Mouse (Mus musculus) ES-E14 (cell line): ENCODE measurements around the gene Lhfpl5. TPM values are rescaled to one million over a fixed set of nuclear protein-coding genes. Genes with fewer than 3 reads are reported as not detected.

Experiments
- DNase-seq: peaks from one replicate; pipeline ENCODE4 v3.0.0-alpha.2; 2013; ENCODE audit warnings: low read depth, low spot score
- H3K27ac ChIP-seq: 2 replicates; pipeline ENCODE4 v1.5.1; 2012; ENCODE audit warnings: low read depth, mild to moderate bottlenecking, low read length, moderate library complexity, mixed read lengths; ENCODE audit not compliant: poor library complexity, insufficient read depth, severe bottlenecking
- H3K36me3 ChIP-seq: 2 replicates; pipeline ENCODE4 v1.6.1; 2012; ENCODE audit warnings: mild to moderate bottlenecking, low read length, moderate library complexity, mixed read lengths; ENCODE audit not compliant: control insufficient read depth, poor library complexity, insufficient read depth, severe bottlenecking
- H3K4me1 ChIP-seq, 2 experiments: fragments of 150-350 bp in 1 of 2; sonication (generic) in 1 of 2; 2 replicates each; pipeline ENCODE4 v1.6.1; 2012; ENCODE audit warnings: low read length in 2 of 2, mild to moderate bottlenecking in 1 of 2, mixed read lengths in 1 of 2; ENCODE audit not compliant: control insufficient read depth in 2 of 2, insufficient read depth in 2 of 2, poor library complexity in 1 of 2
- H3K4me3 ChIP-seq, 2 experiments: fragments of 150-350 bp in 1 of 2; sonication (generic) in 1 of 2; 2 replicates each; pipeline ENCODE4 v1.5.1; 2012; ENCODE audit warnings: low read length in 2 of 2, low read depth in 1 of 2, mild to moderate bottlenecking in 1 of 2, mixed read lengths in 1 of 2; ENCODE audit not compliant: insufficient read depth in 1 of 2, poor library complexity in 1 of 2, severe bottlenecking in 1 of 2
- H3K9ac ChIP-seq: 2 replicates; pipeline ENCODE4 v1.6.1; 2012; ENCODE audit warnings: low read depth, mild to moderate bottlenecking, low read length, mixed read lengths; ENCODE audit not compliant: poor library complexity, insufficient read depth, severe bottlenecking
- H3K9me3 ChIP-seq: fragments of 150-350 bp; sonication (generic); 2 replicates; pipeline ENCODE4 v1.6.1; 2012; ENCODE audit warnings: low read depth, mild to moderate bottlenecking, low read length; ENCODE audit not compliant: control insufficient read depth, insufficient read depth
- CHD2 ChIP-seq: IDR thresholded peaks from 2 replicates; pipeline ENCODE4 v1.6.1; 2014; ENCODE audit warnings: mild to moderate bottlenecking, low read depth, low read length, inconsistent platforms
- HCFC1 ChIP-seq: IDR thresholded peaks from 2 replicates; pipeline ENCODE4 v1.6.1; 2012; ENCODE audit warnings: low read length, inconsistent platforms, borderline replicate concordance; ENCODE audit not compliant: insufficient read depth
- MAFK ChIP-seq: IDR thresholded peaks from 2 replicates; pipeline ENCODE4 v1.6.1; 2014; ENCODE audit warnings: mild to moderate bottlenecking, low read depth, low read length, inconsistent platforms; ENCODE audit not compliant: insufficient read depth
- ZC3H11A ChIP-seq: IDR thresholded peaks from 2 replicates; pipeline ENCODE4 v1.6.1; 2012; ENCODE audit warnings: low read depth, mild to moderate bottlenecking, inconsistent platforms, low read length, borderline replicate concordance
- ZNF384 ChIP-seq: IDR thresholded peaks from 2 replicates; pipeline ENCODE4 v1.6.1; 2012; ENCODE audit warnings: low read depth, low read length, inconsistent platforms
- in situ Hi-C, 2 experiments: fragments of 600-800 bp; cut with MboI; formaldehyde crosslinking; loops; one replicate each; pipeline ENCODE4 v1.15.1; 2025; ENCODE audit warnings: low sequenced_read_pairs in 2 of 2, inconsistent platforms in 1 of 2; ENCODE audit not compliant: unreplicated experiment in 2 of 2
- total RNA-seq: library from RNA; depleted of rRNA; stranded (reverse); fragments of 300-350 nt; gene quantifications from 2 replicates; pipeline ENCODE4 v1.2.3, GENCODE M21; 2012

Gene Lhfpl5
- total RNA-seq, 1 experiment = 0.76 TPM

DNA sequence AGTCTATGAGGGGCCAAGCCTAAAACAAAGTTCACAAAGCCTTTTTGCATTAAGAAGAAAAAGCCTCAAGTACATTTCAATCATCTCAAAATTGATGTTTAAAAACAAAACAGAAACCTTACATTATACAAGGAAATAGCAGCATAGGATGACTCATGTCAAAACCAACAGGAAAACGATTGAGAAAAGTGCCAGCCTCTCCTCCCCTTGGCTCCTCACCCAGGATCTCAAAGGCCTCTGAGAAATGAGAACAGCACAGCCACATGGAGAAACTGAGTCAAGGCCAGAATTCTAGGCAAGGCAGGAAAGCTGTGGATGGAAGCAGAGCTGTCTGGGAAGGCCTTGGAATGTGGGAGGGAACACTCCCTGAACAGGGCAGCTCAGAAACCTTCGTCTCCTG, 13.2 kb downstream of the Lhfpl5 start:
- in situ Hi-C loops = no loop called here
- Histone ChIP-seq H3K9ac (no peak overlapping the region), H3K4me3 (no peak overlapping the region), H3K27ac (peak overlapping the region; percentile 48; the same call in 1 of the 2 replicates), H3K9me3 (no peaks in the 10 kb centered on the region), H3K4me1 (peaks cover 10 to 45% of the 10 kb centered on the region in 2 experiments), H3K36me3 (peaks cover 53% of the 10 kb centered on the region)
- TF ChIP-seq HCFC1 (no peak), ZC3H11A (no peak), ZNF384 (no peak), CHD2 (no peak), MAFK (no peak)
- no peak for DNase-seq

DNA sequence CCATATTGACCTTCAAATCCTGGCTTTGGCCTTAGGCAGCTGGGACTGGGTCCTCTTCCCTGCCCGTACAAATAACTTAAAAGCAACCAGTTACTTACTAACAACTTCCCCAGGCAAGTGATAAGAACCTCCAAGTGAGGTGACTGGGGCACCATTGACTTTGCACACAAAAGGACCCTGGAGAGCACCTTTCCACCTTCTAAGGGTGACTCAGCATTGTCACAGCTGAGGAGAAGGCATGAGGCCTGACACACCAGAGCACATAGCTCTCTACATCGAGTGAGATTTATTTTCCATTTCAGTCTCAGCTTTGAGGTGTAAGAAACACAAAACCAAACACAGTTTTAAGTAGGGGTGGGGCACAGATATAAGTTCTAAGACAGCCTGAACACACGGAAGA, 15.2 kb downstream of the Lhfpl5 start:
- Histone ChIP-seq H3K27ac (peak overlapping the region; percentile 32; the same call in 1 of the 2 replicates), H3K36me3 (peaks cover 55% of the 10 kb centered on the region), H3K4me1 (peaks cover 20 to 42% of the 10 kb centered on the region in 2 experiments), H3K4me3 (no peak overlapping the region), H3K9me3 (no peaks in the 10 kb centered on the region), H3K9ac (no peak overlapping the region)
- no peak for DNase-seq
- in situ Hi-C loops = no loop called here
- no peak for TF ChIP-seq HCFC1
- TF ChIP-seq MAFK = peak; percentile 97
- no peak for TF ChIP-seq CHD2
- TF ChIP-seq ZNF384 = no peak

DNA sequence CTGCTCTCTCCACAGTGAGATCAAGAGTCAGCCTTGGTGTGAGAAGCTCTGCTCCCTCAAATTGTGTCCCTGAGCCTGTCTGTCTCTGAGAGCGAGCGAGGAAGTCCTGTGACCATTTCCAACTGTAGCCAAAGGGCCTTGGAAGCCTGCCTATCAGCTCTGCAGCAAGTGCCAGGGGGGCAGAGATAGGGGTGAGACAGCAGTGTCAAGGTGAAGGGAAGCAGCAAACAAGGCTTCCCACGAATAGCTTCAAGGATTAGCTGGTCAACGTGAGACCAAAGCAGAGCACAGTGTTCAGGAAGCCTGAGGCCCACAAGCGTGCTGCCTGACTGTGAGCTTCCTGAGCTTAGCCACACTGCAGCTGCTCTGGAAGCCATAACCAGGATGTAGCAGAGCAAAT, 16.0 kb downstream of the Lhfpl5 start:
- no peaks in the 10 kb centered on the region for H3K9me3 ChIP-seq
- DNase-seq = no peak
- H3K36me3 ChIP-seq = peaks cover 56% of the 10 kb centered on the region
- H3K4me1 ChIP-seq = peaks cover 21 to 41% of the 10 kb centered on the region in 2 experiments
- TF ChIP-seq ZC3H11A (no peak), MAFK (no peak), CHD2 (no peak), ZNF384 (no peak), HCFC1 (no peak)
- in situ Hi-C loops = no loop called here
- peak overlapping the region; percentile 14; the same call in 1 of the 2 replicates for H3K27ac ChIP-seq
- H3K9ac ChIP-seq = no peak overlapping the region
- no peak overlapping the region for H3K4me3 ChIP-seq

DNA sequence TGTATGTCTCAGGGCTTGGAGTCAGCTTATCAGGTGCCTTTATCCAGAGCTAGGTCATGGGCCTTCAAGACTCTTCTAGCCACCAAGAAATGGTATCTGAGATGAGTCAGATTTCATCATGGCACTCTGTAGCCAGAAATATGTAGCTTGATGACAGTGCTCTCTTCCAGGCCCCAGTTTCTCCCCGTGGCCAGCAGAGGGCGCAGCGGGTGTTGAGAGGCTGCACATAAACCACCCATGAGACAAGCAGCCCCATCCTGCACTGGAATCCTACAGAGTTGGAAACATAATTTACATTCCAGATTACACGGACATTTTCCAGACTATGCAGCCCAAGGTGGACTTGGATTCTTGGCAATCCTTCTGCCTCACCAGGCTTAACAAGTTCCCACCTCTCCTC, 17.6 kb downstream of the Lhfpl5 start:
- Histone ChIP-seq H3K4me3 (no peak overlapping the region), H3K27ac (peak overlapping the region; percentile 86), H3K36me3 (peaks cover 57% of the 10 kb centered on the region), H3K9me3 (no peaks in the 10 kb centered on the region), H3K9ac (no peak overlapping the region), H3K4me1 (peaks cover 21 to 41% of the 10 kb centered on the region in 2 experiments)
- no peak for TF ChIP-seq MAFK
- no peak for TF ChIP-seq HCFC1
- TF ChIP-seq ZC3H11A = no peak
- no peak for TF ChIP-seq CHD2
- no peak for TF ChIP-seq ZNF384
- in situ Hi-C loops = no loop called here
- peak; percentile 86 for DNase-seq

DNA sequence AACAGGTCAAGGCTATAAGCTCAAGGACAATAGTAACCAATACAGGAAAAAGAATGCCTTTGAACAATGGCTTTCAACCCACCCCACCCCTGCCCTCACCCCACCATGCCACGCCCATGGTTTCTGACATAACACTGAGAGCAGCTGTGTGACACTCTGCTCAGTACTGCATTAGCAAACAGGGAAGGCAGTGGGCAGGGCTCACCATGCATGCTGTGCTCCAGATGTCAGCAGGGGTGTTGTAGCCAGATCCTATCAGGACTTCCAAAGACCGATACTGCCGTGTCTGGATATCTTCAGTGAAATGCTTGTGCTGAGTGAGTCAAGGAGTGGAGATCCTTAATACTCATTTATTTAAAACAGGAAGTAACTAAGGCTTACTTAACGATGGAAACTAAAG, 18.5 kb downstream of the Lhfpl5 start:
- peak; percentile 59 for DNase-seq
- Histone ChIP-seq H3K9me3 (no peaks in the 10 kb centered on the region), H3K4me3 (0 out of 4 replicates have a peak overlapping the region, but pooled peaks of 1 of the 2 experiments have one; percentile 20), H3K27ac (peak overlapping the region; percentile 86), H3K9ac (no peak overlapping the region), H3K4me1 (peaks cover 21 to 36% of the 10 kb centered on the region in 2 experiments), H3K36me3 (peaks cover 54% of the 10 kb centered on the region)
- no peak for TF ChIP-seq MAFK
- in situ Hi-C loops = no loop called here
